24 mouse cellular contexts compared by ENCODE assay signal in the genomic region with DNA sequence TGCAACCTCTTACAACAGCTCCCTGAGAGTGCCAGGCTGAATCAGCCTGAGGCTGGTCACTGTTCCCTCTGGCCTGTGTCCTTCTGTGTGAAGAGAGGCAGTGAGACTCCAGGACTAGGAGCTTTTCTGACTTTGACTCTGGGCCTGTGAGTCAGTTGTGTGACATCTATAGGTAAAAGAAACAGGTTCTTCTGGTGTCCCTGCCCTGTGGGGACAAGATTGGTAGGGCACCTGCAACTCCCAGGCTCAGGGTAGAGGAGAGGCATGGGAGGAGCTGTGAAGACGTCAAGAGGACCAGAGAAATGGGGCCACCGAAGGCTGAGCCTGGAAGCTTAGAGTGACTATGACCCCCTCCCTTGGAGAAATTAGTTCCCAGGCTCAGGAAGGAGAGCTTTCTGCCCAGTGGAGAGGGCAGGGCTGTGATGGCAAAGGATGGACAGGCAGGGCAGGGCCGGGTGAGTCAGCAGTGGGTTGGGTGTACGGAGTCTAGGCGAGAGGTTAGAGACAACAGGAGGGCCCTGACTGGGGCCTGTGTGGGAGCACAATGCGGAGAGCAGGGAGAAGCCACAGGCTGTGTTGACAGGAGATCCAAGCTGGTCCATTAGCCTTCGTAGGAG. TPM values are rescaled to one million over a fixed set of nuclear protein-coding genes. Genes with fewer than 3 reads are reported as not detected.
DNase-seq lines count a peak whose midpoint lies in the region; ATAC-seq and TF ChIP-seq lines count a peak whose summit lies in the region.
"Had no signal": no experiment of that assay in that cellular context is flagged by ENCODE, and none has a peak within 500 bp of the region (broad histone marks: within the 10 kb centered on the region; RNA-seq: fewer than 3 reads in every experiment).

No protein-coding gene starts in this region.

- peaks cover 17% of the 10 kb centered on the region; the same call in 1 of the 2 replicates for H3K4me1 ChIP-seq in limb, embryonic 15.5 days
- peaks cover 19% of the 10 kb centered on the region for H3K4me1 ChIP-seq in limb, embryonic 10.5 days
- H3K4me1 ChIP-seq in stomach, postnatal 0 days (replicated peaks; ENCODE audit: control insufficient read depth, insufficient read depth), result no peaks in the 10 kb centered on the region
- H3K4me1 ChIP-seq: hindbrain, embryonic 15.5 days; neural tube, embryonic 13.5 days had no signal

- whole genome bisulfite sequencing in limb, embryonic 15.5 days, result 69% methylated on average over 7 of the region's 7 CpGs
- 69% methylated on average over 7 of the region's 7 CpGs for WGBS in limb, embryonic 10.5 days
- WGBS in stomach, postnatal 0 days, result 41% methylated on average over 7 of the region's 7 CpGs

- intact Hi-C loops in gastrocnemius, adult 2 months (cut with DNase I), result no loop called here

- H3K9me3 ChIP-seq in limb, embryonic 15.5 days, result no peaks in the 10 kb centered on the region
- H3K9me3 ChIP-seq in limb, embryonic 10.5 days (replicated peaks), result no peaks in the 10 kb centered on the region
- H3K9me3 ChIP-seq in stomach, postnatal 0 days (ENCODE audit: control insufficient read depth, low read length), result no peaks in the 10 kb centered on the region
- H3K9me3 ChIP-seq: embryonic facial prominence, embryonic 12.5 days; hindbrain, embryonic 15.5 days; neural tube, embryonic 13.5 days had no signal

- no peak for TF ChIP-seq CTCF in gastrocnemius, adult 2 months (IDR thresholded peaks at IDR 0.05)
- TF ChIP-seq CTCF in stomach, postnatal 0 days (IDR thresholded peaks at IDR 0.05; ENCODE audit: low read depth), result no peak

- H3K4me2 ChIP-seq in limb, embryonic 15.5 days, result no peak overlapping the region
- H3K4me2 ChIP-seq in stomach, postnatal 0 days (replicated peaks; ENCODE audit: low read depth), result no peak overlapping the region
- H3K4me2 ChIP-seq: embryonic facial prominence, embryonic 12.5 days; hindbrain, embryonic 15.5 days; neural tube, embryonic 13.5 days had no signal

- H3K36me3 ChIP-seq in limb, embryonic 15.5 days, result no peaks in the 10 kb centered on the region
- H3K36me3 ChIP-seq in limb, embryonic 10.5 days, result no peaks in the 10 kb centered on the region
- H3K36me3 ChIP-seq in stomach, postnatal 0 days (ENCODE audit: control insufficient read depth, insufficient read depth, low read length), result no peaks in the 10 kb centered on the region
- H3K36me3 ChIP-seq: embryonic facial prominence, embryonic 12.5 days; G1E; hindbrain, embryonic 15.5 days; neural tube, embryonic 13.5 days had no signal

- ATAC-seq in limb, embryonic 15.5 days (ENCODE audit: insufficient number of reproducible peaks, low FRiP score, low TSS enrichment, low read depth), result no peak
- ATAC-seq in stomach, postnatal 0 days (ENCODE audit: low FRiP score, low TSS enrichment), result peak; percentile 92
- ATAC-seq: activated CD4-positive, CD25-positive, alpha-beta regulatory T cell, adult 4 months; forebrain, embryonic 16.5 days; liver, postnatal 0 days had no signal

- no peak overlapping the region for H3K9ac ChIP-seq in limb, embryonic 15.5 days
- H3K9ac ChIP-seq in stomach, postnatal 0 days (ENCODE audit: low read length), result peak overlapping the region; percentile 51; the same call in 1 of the 2 replicates
- H3K9ac ChIP-seq: embryonic facial prominence, embryonic 12.5 days; hindbrain, embryonic 15.5 days; liver, postnatal 0 days; neural tube, embryonic 13.5 days had no signal

- H3K27me3 ChIP-seq in limb, embryonic 15.5 days, result no peaks in the 10 kb centered on the region
- 0 out of 2 replicates have a peak, but pooled peaks cover 10% of the 10 kb centered on the region for H3K27me3 ChIP-seq in limb, embryonic 10.5 days (ENCODE audit: low read depth, poor library complexity, severe bottlenecking)
- no peaks in the 10 kb centered on the region for H3K27me3 ChIP-seq in stomach, postnatal 0 days (ENCODE audit: control insufficient read depth, insufficient read depth, low read length)
- H3K27me3 ChIP-seq: embryonic facial prominence, embryonic 12.5 days; hindbrain, embryonic 15.5 days; neural tube, embryonic 13.5 days had no signal

- peak overlapping the region; percentile 32 for H3K27ac ChIP-seq in gastrocnemius, adult 2 months
- H3K27ac ChIP-seq in limb, embryonic 15.5 days, result peak overlapping the region; percentile 62; the same call in 1 of the 2 replicates
- H3K27ac ChIP-seq in limb, embryonic 10.5 days, result no peak overlapping the region
- H3K27ac ChIP-seq in stomach, postnatal 0 days (replicated peaks), result peak overlapping the region; percentile 93
- H3K27ac ChIP-seq: embryonic facial prominence, embryonic 12.5 days; hindbrain, embryonic 15.5 days; neural tube, embryonic 13.5 days had no signal

- no peak overlapping the region for H3K4me3 ChIP-seq in gastrocnemius, adult 2 months
- no peak overlapping the region for H3K4me3 ChIP-seq in limb, embryonic 15.5 days
- H3K4me3 ChIP-seq in limb, embryonic 10.5 days, result no peak overlapping the region
- H3K4me3 ChIP-seq in stomach, postnatal 0 days (ENCODE audit: low read depth, low read length), result no peak overlapping the region
- H3K4me3 ChIP-seq: embryonic facial prominence, embryonic 12.5 days; hindbrain, embryonic 15.5 days; neural tube, embryonic 13.5 days had no signal

- no peak for TF ChIP-seq EP300 in stomach, postnatal 0 days (optimal IDR thresholded peaks at IDR 0.05)

- no peak for DNase-seq in gastrocnemius, adult 2 months
- no peak for DNase-seq in gastrocnemius, postnatal 25 days
- DNase-seq in limb, embryonic 10.5 days (ENCODE audit: low spot score), result no peak
- peak; percentile 65 to 69 for DNase-seq in urinary bladder, postnatal 36 days (ENCODE audit: low spot score in 2 of 2)
- no peak for DNase-seq in urinary bladder, postnatal 25 days (ENCODE audit: low spot score)
- DNase-seq in stomach, postnatal 0 days (ENCODE audit: low spot score), result peak; percentile 81
- no peak for DNase-seq in kidney, postnatal 10 days
- DNase-seq: adrenal gland, postnatal 14 days; cerebellum, adult 9-11 months; kidney, adult 18-20 months; kidney, postnatal 25 days; liver, postnatal 0 days; midbrain, embryonic 14.5 days; thymus, adult 2 months had no signal

RNA-seq across cellular contexts. Expression of gene Trim29, which starts 15.5 kb away (rescaled TPM):
- not detected for total RNA-seq in gastrocnemius, adult 2 months (2021)
- total RNA-seq in gastrocnemius, postnatal 25 days (2021), result not detected
- polyA plus RNA-seq in limb, embryonic 15.5 days (2015; fragmentation: Nextera tagmentation; extraction: Ambion mirVana), result 177 and 186 TPM in 2 replicates
- polyA plus RNA-seq in limb, embryonic 10.5 days (2016; fragmentation: Nextera tagmentation; extraction: Ambion mirVana), result 5.8 and 5.9 TPM in 2 replicates
- 71.2 and 75.3 TPM in 2 replicates for polyA plus RNA-seq in stomach, postnatal 0 days (2015; fragmentation: Nextera tagmentation; extraction: Ambion mirVana)
- total RNA-seq: G1E; gastrocnemius, adult 8-10 months; heart, adult 8-10 months; liver, adult 2 months had no signal
- polyA plus RNA-seq: activated CD4-positive, CD25-positive, alpha-beta regulatory T cell, adult 4 months; forebrain, embryonic 16.5 days; G1E; hindbrain, embryonic 15.5 days; liver, adult 2 months; midbrain, embryonic 14.5 days had no signal

Comparison
In these comparisons a context has a peak if more than half of its experiments do, and no peak if none do; other contexts are left out.
1. DNase-seq: peak in urinary bladder, postnatal 36 days (2 of 2) and stomach, postnatal 0 days (single experiment); none in gastrocnemius, adult 2 months (single experiment), gastrocnemius, postnatal 25 days (single experiment), limb, embryonic 10.5 days (single experiment), urinary bladder, postnatal 25 days (single experiment) and kidney, postnatal 10 days (single experiment).
2. RNA of gene Trim29, which starts 15.5 kb away (polyA plus RNA-seq): 177 to 186 TPM in limb, embryonic 15.5 days and 71.2 to 75.3 TPM in stomach, postnatal 0 days; 5.8 to 5.9 TPM in limb, embryonic 10.5 days; every median in the first group is over 10 times any median in the second.